Mouse (Mus musculus) regulatory T cell (primary cell): ENCODE measurements around the gene Nudcd3.
"Not testable (repeated sequence)": the region's sequence is repeated elsewhere in the genome, so short reads cannot be mapped to it uniquely, and the experiment has no call there.

Experiments used
- in situ Hi-C: fragments of 300-600 bp; cut with MboI, MseI; formaldehyde crosslinking; loops from one replicate; pipeline ENCODE4 v1.15.1; 2025; ENCODE audit warnings: high pct_unique_total_duplicates

Nudcd3 gene

GRCm38 (mm10) chr11:6123605-6124120 lies 76.6 kb downstream of the Nudcd3 start:
- in situ Hi-C loops: no loop called here

GRCm38 (mm10) chr11:6122631-6123030 lies 77.6 kb downstream of the Nudcd3 start:
- in situ Hi-C loops: no loop called here

- in situ Hi-C loops: no loop called here
Measured at GRCm38 (mm10) chr11:6120596-6120995, 79.6 kb downstream of the Nudcd3 start.

- in situ Hi-C loops: no loop called here
Measured at GRCm38 (mm10) chr11:6120001-6120400, 80.2 kb downstream of the Nudcd3 start.

- in situ Hi-C loops: no loop called here
Measured at GRCm38 (mm10) chr11:6119312-6119711, 80.9 kb downstream of the Nudcd3 start.

GRCm38 (mm10) chr11:6117956-6118355 lies 82.3 kb downstream of the Nudcd3 start:
- in situ Hi-C loops: no loop called here

GRCm38 (mm10) chr11:6111734-6112484 lies 88.3 kb downstream of the Nudcd3 start:
- in situ Hi-C loops: no loop called here

- in situ Hi-C loops: no loop called here
Measured at GRCm38 (mm10) chr11:6109990-6110389, 90.2 kb downstream of the Nudcd3 start.

- in situ Hi-C loops: no loop called here
Measured at GRCm38 (mm10) chr11:6108296-6108695, 91.9 kb downstream of the Nudcd3 start.

GRCm38 (mm10) chr11:6107722-6108121 lies 92.5 kb downstream of the Nudcd3 start:
- in situ Hi-C loops: no loop called here

- in situ Hi-C loops: no loop called here
Measured at GRCm38 (mm10) chr11:6104734-6105133, 95.5 kb downstream of the Nudcd3 start.

GRCm38 (mm10) chr11:6096637-6097036 lies 103.6 kb downstream of the Nudcd3 start:
- in situ Hi-C loops: not testable (repeated sequence)

GRCm38 (mm10) chr11:6086991-6087390 lies 113.2 kb downstream of the Nudcd3 start:
- in situ Hi-C loops: no loop called here

GRCm38 (mm10) chr11:6078737-6079136 lies 121.5 kb downstream of the Nudcd3 start:
- in situ Hi-C loops: no loop called here

GRCm38 (mm10) chr11:6075618-6076066 lies 124.6 kb downstream of the Nudcd3 start:
- in situ Hi-C loops: no loop called here

GRCm38 (mm10) chr11:6068181-6068957 lies 131.8 kb downstream of the Nudcd3 start:
- in situ Hi-C loops: no loop called here

GRCm38 (mm10) chr11:6067160-6067559 lies 133.1 kb downstream of the Nudcd3 start:
- in situ Hi-C loops: no loop called here

GRCm38 (mm10) chr11:6066176-6066575 lies 134.0 kb downstream of the Nudcd3 start, which contains the start of gene Camk2b:
Gene Camk2b, minus strand, starts transcription at chr11:6066362.
- in situ Hi-C loops: no loop called here

- in situ Hi-C loops: no loop called here
Measured at GRCm38 (mm10) chr11:6065551-6066121, 134.6 kb downstream of the Nudcd3 start.

GRCm38 (mm10) chr11:6065046-6065521 lies 135.1 kb downstream of the Nudcd3 start:
- in situ Hi-C loops: no loop called here

- in situ Hi-C loops: no loop called here
Measured at GRCm38 (mm10) chr11:6064215-6065045, 135.8 kb downstream of the Nudcd3 start.
